In the genomic region with DNA sequence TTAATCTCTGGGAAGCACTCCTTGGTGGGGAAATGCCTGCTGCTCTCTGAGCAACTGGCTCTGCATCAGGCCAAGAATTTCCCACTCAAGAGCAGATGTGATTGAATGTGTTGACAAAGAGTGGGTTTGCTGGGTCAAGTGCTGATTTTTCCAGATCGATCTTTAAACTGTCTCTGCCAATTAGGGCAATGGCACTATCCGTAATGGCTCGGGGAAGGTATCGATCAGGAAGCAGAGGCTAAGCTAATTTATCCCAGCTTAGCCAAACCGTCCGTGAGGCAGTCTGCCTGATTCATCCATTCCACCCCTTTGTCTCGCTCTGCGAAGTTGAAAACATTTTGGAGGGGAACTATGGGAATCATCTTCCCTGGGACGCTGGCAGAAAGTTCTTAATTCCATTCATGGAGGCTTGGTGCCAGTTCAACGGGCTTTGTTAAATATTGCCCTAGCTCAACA, we compare ENCODE assay signal across 12 mouse cellular contexts.
DNase-seq lines count a peak whose midpoint lies in the region; ATAC-seq and TF ChIP-seq lines count a peak whose summit lies in the region.
"Had no signal": no experiment of that assay in that cellular context is flagged by ENCODE, and none has a peak within 500 bp of the region (broad histone marks: within the 10 kb centered on the region; RNA-seq: fewer than 3 reads in every experiment).

No protein-coding gene starts in this region.

- no peak overlapping the region for H3K4me3 ChIP-seq in lung, adult 2 months (replicated peaks; ENCODE audit: extremely low read depth, low read depth, low read length)
- no peak overlapping the region for H3K4me3 ChIP-seq in limb, embryonic 10.5 days
- no peak overlapping the region for H3K4me3 ChIP-seq in stomach, embryonic 16.5 days (replicated peaks; ENCODE audit: low read length)
- H3K4me3 ChIP-seq: liver, embryonic 15.5 days; stomach, embryonic 15.5 days had no signal

- no peak for TF ChIP-seq CTCF in lung, adult 2 months (IDR thresholded peaks at IDR 0.05; ENCODE audit: insufficient read depth, low read length)

- 0 out of 2 replicates have a peak overlapping the region, but pooled peaks have one; percentile 7 for H3K9ac ChIP-seq in stomach, embryonic 16.5 days (ENCODE audit: low read length)
- H3K9ac ChIP-seq: liver, embryonic 15.5 days; stomach, embryonic 15.5 days had no signal

- WGBS in lung, adult 2 months: 55% methylated on average over 10 of the region's 10 CpGs
- WGBS in limb, embryonic 10.5 days: 50% methylated on average over 10 of the region's 10 CpGs
- 58% methylated on average over 10 of the region's 10 CpGs for WGBS in stomach, embryonic 16.5 days

- ATAC-seq in stomach, embryonic 16.5 days (ENCODE audit: insufficient read depth, low FRiP score): no peak

- no peaks in the 10 kb centered on the region for H3K9me3 ChIP-seq in limb, embryonic 10.5 days (replicated peaks)
- no peaks in the 10 kb centered on the region for H3K9me3 ChIP-seq in stomach, embryonic 16.5 days (replicated peaks; ENCODE audit: control insufficient read depth, low read length)
- H3K9me3 ChIP-seq: liver, embryonic 15.5 days; stomach, embryonic 15.5 days had no signal

- H3K36me3 ChIP-seq in limb, embryonic 10.5 days: no peaks in the 10 kb centered on the region
- H3K36me3 ChIP-seq in stomach, embryonic 16.5 days (ENCODE audit: control insufficient read depth, insufficient read depth, low read length): no peaks in the 10 kb centered on the region
- H3K36me3 ChIP-seq: liver, embryonic 15.5 days; stomach, embryonic 15.5 days had no signal

- TF ChIP-seq POLR2A in lung, adult 2 months (IDR thresholded peaks at IDR 0.05; ENCODE audit: borderline replicate concordance, extremely low read depth, low read depth, low read length): no peak

- H3K4me2 ChIP-seq in stomach, embryonic 16.5 days (ENCODE audit: low read depth, low read length): 0 out of 2 replicates have a peak overlapping the region, but pooled peaks have one; percentile 11
- H3K4me2 ChIP-seq: liver, embryonic 15.5 days; stomach, embryonic 15.5 days had no signal

- no peaks in the 10 kb centered on the region for H3K27me3 ChIP-seq in limb, embryonic 10.5 days (ENCODE audit: low read depth, poor library complexity, severe bottlenecking)
- 0 out of 2 replicates have a peak, but pooled peaks cover 3% of the 10 kb centered on the region for H3K27me3 ChIP-seq in stomach, embryonic 16.5 days (ENCODE audit: control insufficient read depth, insufficient read depth, low read length)
- H3K27me3 ChIP-seq: liver, embryonic 15.5 days; stomach, embryonic 15.5 days had no signal

- H3K4me1 ChIP-seq in lung, adult 2 months (ENCODE audit: control insufficient read depth, insufficient read depth, low read length): no peaks in the 10 kb centered on the region; the same call in 1 of the 2 replicates
- H3K4me1 ChIP-seq in limb, embryonic 10.5 days: peaks cover 28% of the 10 kb centered on the region
- peaks cover 7% of the 10 kb centered on the region; the same call in 1 of the 2 replicates for H3K4me1 ChIP-seq in stomach, embryonic 16.5 days (ENCODE audit: control insufficient read depth, insufficient read depth, low read length)
- H3K4me1 ChIP-seq: liver, embryonic 15.5 days; stomach, embryonic 15.5 days had no signal

- H3K27ac ChIP-seq in limb, embryonic 10.5 days: peak overlapping the region; percentile 62
- no peak overlapping the region for H3K27ac ChIP-seq in stomach, embryonic 16.5 days (ENCODE audit: low read length)
- H3K27ac ChIP-seq: liver, embryonic 15.5 days; stomach, embryonic 15.5 days had no signal

- peak; percentile 16 for DNase-seq in embryo, embryonic 11 days
- no peak for DNase-seq in embryo, embryonic 10.5 days (ENCODE audit: low spot score)
- peak; percentile 5 for DNase-seq in lung, postnatal 10 days
- no peak for DNase-seq in lung, adult 2 months
- DNase-seq in limb, embryonic 10.5 days (ENCODE audit: low spot score): no peak
- DNase-seq in right cerebral cortex, postnatal 4 days: no peak
- no peak for DNase-seq in natural killer cell, adult 2 months (ENCODE audit: low spot score in 2 of 2)
- DNase-seq: adrenal gland, postnatal 14 days; gastrocnemius, postnatal 14 days had no signal

Comparison
In these comparisons a context has a peak if more than half of its experiments do, and no peak if none do; other contexts are left out.
1. DNase-seq: peak in embryo, embryonic 11 days (single experiment) and lung, postnatal 10 days (single experiment); none in embryo, embryonic 10.5 days (single experiment), lung, adult 2 months (single experiment), limb, embryonic 10.5 days (single experiment), right cerebral cortex, postnatal 4 days (single experiment) and natural killer cell, adult 2 months (0 of 2).